Mouse (Mus musculus): ENCODE results near the gene Erbb3.
A peak's percentile ranks its signal among the peaks of the same experiment; 100 is the strongest.

DNA sequence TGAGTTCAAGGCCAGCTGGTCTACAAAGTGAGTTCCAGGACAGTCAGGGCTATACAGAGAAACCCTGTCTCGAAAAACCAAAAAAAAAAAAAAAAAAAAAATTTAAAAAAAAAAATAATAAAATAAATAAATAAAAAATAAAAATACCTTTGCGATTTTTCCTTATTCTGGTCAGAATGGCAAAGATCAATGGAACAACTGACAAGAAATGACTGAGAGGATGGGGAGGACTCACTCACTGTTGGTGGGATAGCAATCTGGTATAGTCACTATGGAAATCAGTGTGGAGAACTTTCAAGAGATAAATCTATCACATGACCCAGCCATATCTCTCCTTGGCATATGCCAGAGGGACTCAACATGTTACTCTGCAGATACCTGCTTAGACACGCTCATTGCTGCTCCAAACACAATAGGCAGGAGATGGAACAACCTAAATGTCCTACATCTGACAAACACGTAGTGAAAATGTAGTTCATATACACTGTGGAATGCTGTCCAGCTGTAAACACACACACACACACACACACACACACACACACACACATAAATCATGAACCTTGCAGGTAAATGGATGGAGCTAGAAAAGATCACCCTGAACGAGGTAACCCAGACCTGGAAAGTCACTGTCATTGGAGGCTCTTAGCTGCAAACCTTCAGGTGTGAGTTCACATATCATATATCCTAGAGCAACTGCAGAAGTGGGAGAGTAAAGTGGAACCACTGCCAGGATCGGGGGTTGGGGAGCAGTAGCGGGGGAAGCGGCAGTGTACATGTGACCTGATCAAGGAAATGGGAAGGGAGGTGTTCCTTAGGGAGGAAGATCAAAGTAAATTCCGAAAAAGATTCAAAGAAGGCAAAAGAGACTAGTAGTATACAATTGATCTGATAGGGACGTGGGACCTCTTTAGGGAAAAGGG, 38.2 kb upstream of the Erbb3 start:
- TF ChIP-seq CTCF (IDR thresholded peaks at IDR 0.05; ENCODE audit: low read depth) (no peak), EP300 (IDR thresholded peaks at IDR 0.05; ENCODE audit: low read depth) (peak; percentile 48)

Data from liver, postnatal 0 days (tissue).